ENCODE assay signal across 32 mouse cellular contexts in the genomic region with DNA sequence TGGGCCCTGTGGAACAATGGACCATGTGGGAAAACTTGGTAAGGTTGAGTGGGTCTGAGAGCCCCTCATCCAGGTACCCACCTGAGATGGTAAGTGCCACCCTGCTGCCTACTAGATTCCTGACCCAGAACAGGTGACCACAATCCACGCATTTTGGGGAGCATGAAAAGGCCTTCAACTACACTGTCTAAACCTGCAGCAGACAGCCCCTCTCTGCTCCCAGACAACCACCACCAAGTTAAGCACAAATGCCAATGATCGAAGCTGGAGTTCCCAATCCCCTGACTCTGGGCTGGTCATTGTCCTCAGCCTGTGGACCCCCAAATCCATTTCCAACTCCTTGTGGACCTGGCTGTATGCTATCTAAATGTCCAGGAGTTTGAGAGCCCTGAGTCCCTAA.
"Had no signal": no experiment of that assay in that cellular context is flagged by ENCODE, and none has a peak within 500 bp of the region (broad histone marks: within the 10 kb centered on the region; RNA-seq: fewer than 3 reads in every experiment).

No protein-coding gene starts in this region.

- H3K9me3 ChIP-seq: limb, embryonic 10.5 days; limb, embryonic 12.5 days; limb, embryonic 13.5 days; limb, embryonic 15.5 days; liver, embryonic 12.5 days; liver, embryonic 13.5 days; liver, embryonic 15.5 days; lung, embryonic 15.5 days; midbrain, embryonic 10.5 days; midbrain, embryonic 12.5 days; midbrain, embryonic 15.5 days; neural tube, embryonic 12.5 days had no signal

- ATAC-seq: liver, embryonic 12.5 days; liver, postnatal 0 days; lung, postnatal 0 days; midbrain, embryonic 13.5 days; midbrain, embryonic 15.5 days; midbrain, embryonic 16.5 days had no signal

- H3K27ac ChIP-seq: limb, embryonic 10.5 days; limb, embryonic 12.5 days; limb, embryonic 13.5 days; limb, embryonic 15.5 days; liver, embryonic 12.5 days; liver, embryonic 13.5 days; liver, embryonic 14.5 days; liver, embryonic 15.5 days; lung, embryonic 15.5 days; macrophage; midbrain, embryonic 10.5 days; midbrain, embryonic 12.5 days; midbrain, embryonic 13.5 days; midbrain, embryonic 15.5 days; neural tube, embryonic 12.5 days had no signal

- DNase-seq: left cerebral cortex, postnatal 4 days; liver; liver, embryonic 13.5 days; liver, postnatal 0 days; lung, adult 18-20 months; lung, adult 2 months; lung, embryonic 14.5 days; lung, postnatal 10 days; lung, postnatal 14 days; lung, postnatal 36 days; lung, postnatal 4 days; midbrain, embryonic 14.5 days had no signal

- H3K36me3 ChIP-seq: limb, embryonic 10.5 days; limb, embryonic 12.5 days; limb, embryonic 13.5 days; limb, embryonic 15.5 days; liver, embryonic 12.5 days; liver, embryonic 13.5 days; liver, embryonic 15.5 days; lung, embryonic 15.5 days; midbrain, embryonic 10.5 days; midbrain, embryonic 12.5 days; midbrain, embryonic 13.5 days; midbrain, embryonic 15.5 days; neural tube, embryonic 12.5 days had no signal

- H3K4me3 ChIP-seq: limb, embryonic 10.5 days; limb, embryonic 12.5 days; limb, embryonic 13.5 days; limb, embryonic 15.5 days; liver, embryonic 12.5 days; liver, embryonic 13.5 days; liver, embryonic 15.5 days; lung, embryonic 15.5 days; megakaryocyte, embryonic 14.5 days; midbrain, embryonic 10.5 days; midbrain, embryonic 12.5 days; midbrain, embryonic 13.5 days; midbrain, embryonic 15.5 days; myocyte; neural tube, embryonic 12.5 days had no signal

- H3K4me1 ChIP-seq: limb, embryonic 10.5 days; limb, embryonic 12.5 days; limb, embryonic 13.5 days; limb, embryonic 15.5 days; liver, embryonic 12.5 days; liver, embryonic 13.5 days; liver, embryonic 15.5 days; lung, embryonic 15.5 days; megakaryocyte, embryonic 14.5 days; midbrain, embryonic 10.5 days; midbrain, embryonic 12.5 days; midbrain, embryonic 13.5 days; midbrain, embryonic 15.5 days; neural tube, embryonic 12.5 days had no signal

- H3K4me2 ChIP-seq: limb, embryonic 12.5 days; limb, embryonic 13.5 days; limb, embryonic 15.5 days; liver, embryonic 11.5 days; liver, embryonic 12.5 days; liver, embryonic 13.5 days; liver, embryonic 15.5 days; lung, embryonic 14.5 days; lung, embryonic 15.5 days; midbrain, embryonic 11.5 days; midbrain, embryonic 12.5 days; midbrain, embryonic 13.5 days; midbrain, embryonic 15.5 days; neural tube, embryonic 12.5 days had no signal

- H3K9ac ChIP-seq: limb, embryonic 12.5 days; limb, embryonic 13.5 days; limb, embryonic 15.5 days; liver, embryonic 12.5 days; liver, embryonic 13.5 days; liver, embryonic 14.5 days; liver, embryonic 15.5 days; liver, postnatal 0 days; lung, embryonic 14.5 days; lung, embryonic 15.5 days; midbrain, embryonic 12.5 days; midbrain, embryonic 13.5 days; midbrain, embryonic 15.5 days; neural tube, embryonic 12.5 days had no signal

- H3K27me3 ChIP-seq: limb, embryonic 12.5 days; limb, embryonic 13.5 days; limb, embryonic 15.5 days; liver, embryonic 12.5 days; liver, embryonic 13.5 days; liver, embryonic 15.5 days; lung, embryonic 15.5 days; megakaryocyte, embryonic 14.5 days; midbrain, embryonic 12.5 days; midbrain, embryonic 13.5 days; midbrain, embryonic 15.5 days; neural tube, embryonic 12.5 days had no signal
